Mouse (Mus musculus) neural tube, embryonic 12.5 days (tissue): Measurements from ENCODE around the gene Lrrc42. TPM values are rescaled to one million over a fixed set of nuclear protein-coding genes. Genes with fewer than 3 reads are reported as not detected.

Experiments
- polyA plus RNA-seq: library from polyadenylated mRNA; unstranded; fragments of >200 nt; fragmentation: Nextera tagmentation; extraction: Ambion mirVana; gene quantifications from 2 replicates; pipeline ENCODE4 v1.2.1, GENCODE M21; 2016

Gene Lrrc42
- polyA plus RNA-seq, 1 experiment from 2014 or later, result 66.3 TPM

Other genes with a start within 250 kb of the Lrrc42 start
- gene Mrpl37, start 186.7 kb downstream of the Lrrc42 start, polyA plus RNA-seq, result 94.2 and 95.4 TPM in 2 replicates
- gene Cyb5rl, start 186.5 kb downstream of the Lrrc42 start, polyA plus RNA-seq, result 4.3 and 5.2 TPM in 2 replicates
- 0.34 and 0.37 TPM in 2 replicates for gene Cdcp2, start 156.6 kb downstream of the Lrrc42 start, polyA plus RNA-seq
- gene Tmem59, start 75.1 kb downstream of the Lrrc42 start, polyA plus RNA-seq, result 398 and 399 TPM in 2 replicates
- gene Tceanc2, start 74.4 kb downstream of the Lrrc42 start, polyA plus RNA-seq, result 26.9 and 28.8 TPM in 2 replicates
- not detected in 2 replicates for gene Ldlrad1, start 44.4 kb downstream of the Lrrc42 start, polyA plus RNA-seq
- gene Hspb11, start 61 bp upstream of the Lrrc42 start, polyA plus RNA-seq, result 42.0 and 45.9 TPM in 2 replicates
- not detected in 2 replicates for gene Dio1, start 53.6 kb upstream of the Lrrc42 start, polyA plus RNA-seq
- gene Yipf1, start 60.8 kb upstream of the Lrrc42 start, polyA plus RNA-seq, result 48.9 and 50.5 TPM in 2 replicates
- gene Ndc1, start 114.3 kb upstream of the Lrrc42 start, polyA plus RNA-seq, result 26.7 and 27.1 TPM in 2 replicates
- gene Glis1, start 181.1 kb upstream of the Lrrc42 start, polyA plus RNA-seq, result 4.5 and 4.9 TPM in 2 replicates